Mouse (Mus musculus): ENCODE results near the gene Dusp14. TPM values are rescaled to one million over a fixed set of nuclear protein-coding genes. Genes with fewer than 3 reads are reported as not detected.

Gene Dusp14
- polyA plus RNA-seq, 1 experiment from 2014 or later: 7.9 TPM

DNA sequence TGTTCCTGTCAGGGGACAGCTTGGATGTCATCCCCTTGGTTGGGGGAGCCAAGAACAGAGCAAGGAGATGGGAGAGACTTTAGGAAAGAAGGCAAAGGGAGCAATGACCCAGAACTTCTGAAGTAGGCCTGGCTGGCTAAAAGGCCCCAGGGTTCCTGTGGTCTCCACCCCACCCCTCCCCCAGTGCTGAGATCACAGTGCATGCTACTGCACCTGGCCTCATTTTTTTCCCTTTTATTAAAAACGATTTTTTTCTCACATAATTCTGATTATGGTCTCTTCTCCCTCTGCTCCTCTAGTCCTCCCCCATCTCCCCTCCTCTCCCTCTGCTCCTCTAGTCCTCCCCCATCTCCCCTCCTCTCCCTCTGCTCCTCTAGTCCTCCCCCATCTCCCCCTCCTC is 24.1 kb downstream of the Dusp14 start:
- Histone ChIP-seq H3K36me3 (ENCODE audit: control insufficient read depth, insufficient read depth, low read length) (no peaks in the 10 kb centered on the region; the same call in 1 of the 2 replicates), H3K4me3 (ENCODE audit: low read depth, low read length) (no peak overlapping the region), H3K27ac (replicated peaks; ENCODE audit: low read depth, low read length) (no peak overlapping the region), H3K27me3 (ENCODE audit: control insufficient read depth, insufficient read depth, low read length) (no peaks in the 10 kb centered on the region), H3K4me1 (ENCODE audit: control insufficient read depth, insufficient read depth, low read length) (peaks cover 4% of the 10 kb centered on the region), H3K9me3 (ENCODE audit: control insufficient read depth, low read length) (no peaks in the 10 kb centered on the region), H3K9ac (ENCODE audit: low read length) (no peak overlapping the region), H3K4me2 (ENCODE audit: low read depth, severe bottlenecking) (no peak overlapping the region)
- WGBS: 35% methylated on average over 1 of the region's 1 CpGs
- ATAC-seq (ENCODE audit: insufficient number of reproducible peaks, low FRiP score, low TSS enrichment, low read depth) (no peak), DNase-seq (ENCODE audit: low spot score) (no peak)

DNA sequence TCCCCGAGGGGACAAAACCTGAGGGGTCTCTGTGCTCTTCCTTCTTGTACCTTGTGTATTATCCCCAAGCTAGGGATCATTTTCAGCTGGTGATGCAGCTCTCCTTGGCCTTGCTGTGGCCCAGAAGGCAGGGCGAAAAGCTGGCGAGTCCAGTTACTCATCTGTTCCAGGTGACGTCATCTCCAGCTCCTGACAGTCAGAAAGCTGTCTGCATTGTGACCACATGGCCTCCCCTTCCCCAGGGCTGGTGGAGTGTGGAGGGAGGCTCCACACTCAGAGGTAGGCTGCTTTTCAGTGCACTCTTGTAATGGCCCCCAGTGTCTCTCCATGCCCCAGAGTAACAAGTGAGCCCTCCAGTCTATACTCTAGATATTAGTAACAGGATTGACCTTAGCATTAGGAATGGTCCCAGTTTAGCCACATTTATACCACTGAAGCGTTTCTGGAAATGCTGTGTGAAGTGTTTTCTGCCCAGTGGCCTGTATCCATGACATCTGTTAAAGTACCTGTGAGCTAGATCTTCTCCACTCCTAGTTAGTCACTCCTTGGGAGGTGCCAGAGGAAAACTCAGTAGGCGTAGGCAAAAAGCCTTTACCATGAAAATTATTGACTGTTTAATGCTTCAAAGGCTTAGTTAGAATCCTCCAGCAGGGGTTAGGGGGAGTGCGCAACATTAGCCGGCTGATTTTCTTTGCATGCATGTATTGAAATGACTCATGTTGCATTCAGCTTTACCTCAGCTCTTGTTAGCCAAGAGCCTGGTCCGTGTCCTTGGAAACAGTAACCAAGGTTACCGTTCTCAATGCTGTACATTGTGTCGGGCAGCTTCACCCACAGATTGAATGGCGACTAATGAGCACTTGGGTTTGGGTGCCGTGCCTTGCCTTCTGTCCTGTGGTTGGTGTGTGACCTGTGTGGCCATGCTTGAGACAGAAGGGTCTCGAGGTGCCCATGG is 26.0 kb downstream of the Dusp14 start:
- no peak overlapping the region for H3K27ac ChIP-seq (replicated peaks; ENCODE audit: low read depth, low read length)
- ATAC-seq (ENCODE audit: insufficient number of reproducible peaks, low FRiP score, low TSS enrichment, low read depth) (0 out of 2 replicates have a peak, but pooled peaks have one; percentile 51), DNase-seq (ENCODE audit: low spot score) (peak; percentile 61)
- H3K4me2 ChIP-seq (ENCODE audit: low read depth, severe bottlenecking): no peak overlapping the region
- no peaks in the 10 kb centered on the region; the same call in none of the 2 replicates for H3K36me3 ChIP-seq (ENCODE audit: control insufficient read depth, insufficient read depth, low read length)
- H3K9me3 ChIP-seq (ENCODE audit: control insufficient read depth, low read length): no peaks in the 10 kb centered on the region
- no peak overlapping the region for H3K4me3 ChIP-seq (ENCODE audit: low read depth, low read length)
- H3K4me1 ChIP-seq (ENCODE audit: control insufficient read depth, insufficient read depth, low read length): peaks cover 4% of the 10 kb centered on the region
- 64% methylated on average over 14 of the region's 14 CpGs for WGBS
- no peaks in the 10 kb centered on the region for H3K27me3 ChIP-seq (ENCODE audit: control insufficient read depth, insufficient read depth, low read length)
- H3K9ac ChIP-seq (ENCODE audit: low read length): no peak overlapping the region

GRCm38 (mm10) chr11:84040621-84041020 is 28.4 kb downstream of the Dusp14 start:
- Histone ChIP-seq H3K36me3 (ENCODE audit: control insufficient read depth, insufficient read depth, low read length) (no peaks in the 10 kb centered on the region; the same call in none of the 2 replicates), H3K4me2 (ENCODE audit: low read depth, severe bottlenecking) (no peak overlapping the region), H3K27me3 (ENCODE audit: control insufficient read depth, insufficient read depth, low read length) (no peaks in the 10 kb centered on the region), H3K9ac (ENCODE audit: low read length) (no peak overlapping the region), H3K4me3 (ENCODE audit: low read depth, low read length) (no peak overlapping the region), H3K9me3 (ENCODE audit: control insufficient read depth, low read length) (no peaks in the 10 kb centered on the region), H3K4me1 (ENCODE audit: control insufficient read depth, insufficient read depth, low read length) (peaks cover 4% of the 10 kb centered on the region), H3K27ac (replicated peaks; ENCODE audit: low read depth, low read length) (no peak overlapping the region)
- ATAC-seq (ENCODE audit: insufficient number of reproducible peaks, low FRiP score, low TSS enrichment, low read depth): no peak
- DNase-seq (ENCODE audit: low spot score): no peak
- 85% methylated on average over 6 of the region's 6 CpGs for WGBS

DNA sequence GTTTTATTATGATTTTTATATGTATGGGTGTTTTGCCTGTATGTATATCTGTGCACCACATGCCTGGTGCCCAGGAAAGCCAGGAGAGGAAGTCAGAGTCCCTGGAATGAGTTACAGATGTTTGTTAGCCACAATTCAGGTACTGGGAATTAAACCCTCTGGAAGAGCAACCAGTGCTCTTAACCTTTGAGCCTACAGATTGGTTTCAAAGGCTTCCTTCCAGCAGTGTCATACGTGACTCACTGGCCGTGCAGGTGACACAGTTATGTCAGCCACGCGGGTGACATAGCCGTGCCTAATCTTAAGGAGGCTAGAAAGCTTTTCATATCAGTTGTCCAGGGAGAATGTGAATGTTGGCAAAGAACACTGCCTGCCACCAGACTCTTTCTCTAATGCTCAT is 35.4 kb downstream of the Dusp14 start:
- H3K9ac ChIP-seq (ENCODE audit: low read length): no peak overlapping the region
- no peaks in the 10 kb centered on the region for H3K27me3 ChIP-seq (ENCODE audit: control insufficient read depth, insufficient read depth, low read length)
- H3K4me1 ChIP-seq (ENCODE audit: control insufficient read depth, insufficient read depth, low read length): no peaks in the 10 kb centered on the region
- DNase-seq (ENCODE audit: low spot score) (no peak), ATAC-seq (ENCODE audit: insufficient number of reproducible peaks, low FRiP score, low TSS enrichment, low read depth) (no peak)
- no peak overlapping the region for H3K4me2 ChIP-seq (ENCODE audit: low read depth, severe bottlenecking)
- no peaks in the 10 kb centered on the region for H3K9me3 ChIP-seq (ENCODE audit: control insufficient read depth, low read length)
- H3K4me3 ChIP-seq (ENCODE audit: low read depth, low read length): no peak overlapping the region
- WGBS: 53% methylated on average over 5 of the region's 5 CpGs
- no peak overlapping the region for H3K27ac ChIP-seq (replicated peaks; ENCODE audit: low read depth, low read length)
- H3K36me3 ChIP-seq (ENCODE audit: control insufficient read depth, insufficient read depth, low read length): peaks cover 2% of the 10 kb centered on the region; the same call in 1 of the 2 replicates

GRCm38 (mm10) chr11:84032559-84032958 is 36.5 kb downstream of the Dusp14 start:
- no peak overlapping the region for H3K4me3 ChIP-seq (ENCODE audit: low read depth, low read length)
- H3K9ac ChIP-seq (ENCODE audit: low read length): no peak overlapping the region
- ATAC-seq (ENCODE audit: insufficient number of reproducible peaks, low FRiP score, low TSS enrichment, low read depth) (no peak), DNase-seq (ENCODE audit: low spot score) (no peak)
- H3K27me3 ChIP-seq (ENCODE audit: control insufficient read depth, insufficient read depth, low read length): no peaks in the 10 kb centered on the region
- H3K36me3 ChIP-seq (ENCODE audit: control insufficient read depth, insufficient read depth, low read length): peaks cover 2% of the 10 kb centered on the region; the same call in 1 of the 2 replicates
- H3K27ac ChIP-seq (replicated peaks; ENCODE audit: low read depth, low read length): no peak overlapping the region
- no peaks in the 10 kb centered on the region for H3K9me3 ChIP-seq (ENCODE audit: control insufficient read depth, low read length)
- H3K4me1 ChIP-seq (ENCODE audit: control insufficient read depth, insufficient read depth, low read length): no peaks in the 10 kb centered on the region
- H3K4me2 ChIP-seq (ENCODE audit: low read depth, severe bottlenecking): no peak overlapping the region
- 80% methylated on average over 5 of the region's 5 CpGs for WGBS

DNA sequence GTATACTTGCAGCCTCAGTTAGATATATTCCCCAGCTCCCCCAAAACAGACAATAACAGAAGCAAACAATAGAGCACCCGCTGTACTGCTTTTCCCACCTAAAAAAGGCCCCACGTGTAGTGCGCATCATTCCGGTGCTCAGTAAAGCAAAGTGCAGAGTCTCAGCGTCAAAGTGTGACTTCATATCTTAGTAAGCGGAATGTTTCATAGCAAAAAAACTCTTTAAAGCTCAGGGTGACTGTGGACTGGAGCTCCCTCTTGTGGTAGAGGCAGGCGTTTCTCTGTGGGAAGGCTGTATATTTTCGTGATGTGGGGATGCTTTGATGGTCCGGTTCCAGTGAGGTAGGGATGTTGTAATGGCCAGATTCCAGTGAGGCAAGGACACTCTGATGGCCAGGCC is 37.1 kb downstream of the Dusp14 start:
- H3K9ac ChIP-seq (ENCODE audit: low read length): no peak overlapping the region
- WGBS: 54% methylated on average over 9 of the region's 9 CpGs
- H3K27me3 ChIP-seq (ENCODE audit: control insufficient read depth, insufficient read depth, low read length): no peaks in the 10 kb centered on the region
- ATAC-seq (ENCODE audit: insufficient number of reproducible peaks, low FRiP score, low TSS enrichment, low read depth) (no peak), DNase-seq (ENCODE audit: low spot score) (peak; percentile 69)
- peaks cover 2% of the 10 kb centered on the region; the same call in 1 of the 2 replicates for H3K36me3 ChIP-seq (ENCODE audit: control insufficient read depth, insufficient read depth, low read length)
- no peak overlapping the region for H3K4me3 ChIP-seq (ENCODE audit: low read depth, low read length)
- no peaks in the 10 kb centered on the region for H3K9me3 ChIP-seq (ENCODE audit: control insufficient read depth, low read length)
- H3K4me1 ChIP-seq (ENCODE audit: control insufficient read depth, insufficient read depth, low read length): no peaks in the 10 kb centered on the region
- H3K4me2 ChIP-seq (ENCODE audit: low read depth, severe bottlenecking): no peak overlapping the region
- no peak overlapping the region for H3K27ac ChIP-seq (replicated peaks; ENCODE audit: low read depth, low read length)

- no peak for DNase-seq (ENCODE audit: low spot score)
- Histone ChIP-seq H3K4me3 (ENCODE audit: low read depth, low read length) (no peak overlapping the region), H3K9me3 (ENCODE audit: control insufficient read depth, low read length) (no peaks in the 10 kb centered on the region), H3K27me3 (ENCODE audit: control insufficient read depth, insufficient read depth, low read length) (no peaks in the 10 kb centered on the region), H3K4me2 (ENCODE audit: low read depth, severe bottlenecking) (no peak overlapping the region), H3K4me1 (ENCODE audit: control insufficient read depth, insufficient read depth, low read length) (no peaks in the 10 kb centered on the region), H3K27ac (replicated peaks; ENCODE audit: low read depth, low read length) (no peak overlapping the region), H3K9ac (ENCODE audit: low read length) (no peak overlapping the region), H3K36me3 (ENCODE audit: control insufficient read depth, insufficient read depth, low read length) (peaks cover 13% of the 10 kb centered on the region)
- WGBS: 78% methylated on average over 9 of the region's 9 CpGs
- ATAC-seq (ENCODE audit: insufficient number of reproducible peaks, low FRiP score, low TSS enrichment, low read depth): no peak
Measured at GRCm38 (mm10) chr11:84028271-84029028, 40.6 kb downstream of the Dusp14 start.

- H3K4me2 ChIP-seq (ENCODE audit: low read depth, severe bottlenecking): no peak overlapping the region
- peaks cover 15% of the 10 kb centered on the region for H3K36me3 ChIP-seq (ENCODE audit: control insufficient read depth, insufficient read depth, low read length)
- ATAC-seq (ENCODE audit: insufficient number of reproducible peaks, low FRiP score, low TSS enrichment, low read depth) (no peak), DNase-seq (ENCODE audit: low spot score) (no peak)
- no peak overlapping the region for H3K27ac ChIP-seq (replicated peaks; ENCODE audit: low read depth, low read length)
- no peak overlapping the region for H3K9ac ChIP-seq (ENCODE audit: low read length)
- no peaks in the 10 kb centered on the region for H3K4me1 ChIP-seq (ENCODE audit: control insufficient read depth, insufficient read depth, low read length)
- no peaks in the 10 kb centered on the region for H3K27me3 ChIP-seq (ENCODE audit: control insufficient read depth, insufficient read depth, low read length)
- H3K9me3 ChIP-seq (ENCODE audit: control insufficient read depth, low read length): no peaks in the 10 kb centered on the region
- 91% methylated on average over 5 of the region's 5 CpGs for WGBS
- no peak overlapping the region for H3K4me3 ChIP-seq (ENCODE audit: low read depth, low read length)
Measured at GRCm38 (mm10) chr11:84027231-84027630, 41.8 kb downstream of the Dusp14 start.
